8 mouse cellular contexts compared by ENCODE assay signal in the genomic region with DNA sequence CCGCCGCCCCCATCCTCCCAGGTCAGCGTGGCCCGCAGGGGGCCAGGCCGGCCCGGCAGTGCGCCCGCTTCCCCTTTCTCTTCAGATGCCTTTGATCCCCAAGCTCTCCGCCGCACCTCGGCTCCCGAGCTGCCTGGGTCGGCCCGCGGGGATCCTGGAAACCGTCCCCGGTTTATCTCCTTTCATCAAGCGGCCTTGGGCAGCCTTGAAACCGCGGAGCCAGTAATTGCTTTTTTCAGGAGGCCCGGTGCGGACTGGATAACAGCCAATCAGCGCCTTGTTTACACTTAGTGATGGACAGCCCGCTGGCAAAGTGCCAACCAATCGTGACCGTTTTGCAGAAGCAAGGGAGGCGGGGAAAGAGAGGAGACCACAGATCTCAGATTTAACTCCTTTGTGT. TPM values are rescaled to one million over a fixed set of nuclear protein-coding genes. Genes with fewer than 3 reads are reported as not detected.
A peak's percentile ranks its signal among the peaks of the same experiment; 100 is the strongest.
DNase-seq lines count a peak whose midpoint lies in the region; ATAC-seq and TF ChIP-seq lines count a peak whose summit lies in the region.

No protein-coding gene starts in this region.

- H3K4me2 ChIP-seq in forebrain, embryonic 15.5 days (replicated peaks): peak overlapping the region; percentile 93
- H3K4me2 ChIP-seq in lung, embryonic 14.5 days: peak overlapping the region; percentile 99

- ATAC-seq in forebrain, embryonic 15.5 days (replicated peaks): peak; percentile 67
- peak; percentile 57 for ATAC-seq in lung, embryonic 14.5 days (ENCODE audit: insufficient read depth)

- peak; percentile 60 for TF ChIP-seq POLR2A in olfactory bulb, adult 2 months (IDR thresholded peaks at IDR 0.05; ENCODE audit: insufficient read depth, low read depth, low read length)
- TF ChIP-seq POLR2A in thymus, adult 2 months (IDR thresholded peaks at IDR 0.05; ENCODE audit: control insufficient read depth, extremely low read depth, insufficient read depth, low read length, poor library complexity): no peak

- peak overlapping the region; percentile 67 for H3K27ac ChIP-seq in ES-E14 (ENCODE audit: insufficient read depth, low read depth, low read length, poor library complexity, severe bottlenecking)
- H3K27ac ChIP-seq in forebrain, embryonic 15.5 days (replicated peaks): peak overlapping the region; percentile 98
- H3K27ac ChIP-seq in layer of hippocampus, adult 2 months: peak overlapping the region; percentile 100
- H3K27ac ChIP-seq in lung, embryonic 14.5 days (ENCODE audit: low read depth): peak overlapping the region; percentile 96
- H3K27ac ChIP-seq in olfactory bulb, adult 2 months (ENCODE audit: insufficient read depth, low read depth, low read length): peak overlapping the region; percentile 97
- no peak overlapping the region for H3K27ac ChIP-seq in thymus, adult 2 months (ENCODE audit: control insufficient read depth, insufficient read depth, low read length)

- H3K27me3 ChIP-seq in forebrain, embryonic 15.5 days: no peaks in the 10 kb centered on the region
- H3K27me3 ChIP-seq in lung, embryonic 14.5 days (ENCODE audit: insufficient read depth, low read length): no peaks in the 10 kb centered on the region
- H3K27me3 ChIP-seq in thymus, adult 2 months (ENCODE audit: control insufficient read depth, insufficient read depth, low read length): no peaks in the 10 kb centered on the region

- intact Hi-C loops in heart, postnatal 25 days (cut with DNase I): no loop called here

- no peaks in the 10 kb centered on the region for H3K9me3 ChIP-seq in ES-E14 (ENCODE audit: control insufficient read depth, insufficient read depth, low read depth, low read length)
- H3K9me3 ChIP-seq in forebrain, embryonic 15.5 days: no peaks in the 10 kb centered on the region
- no peaks in the 10 kb centered on the region for H3K9me3 ChIP-seq in lung, embryonic 14.5 days (ENCODE audit: low read depth, low read length)

- H3K4me1 ChIP-seq in ES-E14 (ENCODE audit: control insufficient read depth in 2 of 2, insufficient read depth in 2 of 2, low read length in 2 of 2, poor library complexity in 1 of 2): peaks cover 4 to 15% of the 10 kb centered on the region in 2 experiments; a peak in 3 of 4 replicates
- H3K4me1 ChIP-seq in forebrain, embryonic 15.5 days: peaks cover 47% of the 10 kb centered on the region
- peaks cover 34% of the 10 kb centered on the region for H3K4me1 ChIP-seq in lung, embryonic 14.5 days (ENCODE audit: insufficient read depth)
- H3K4me1 ChIP-seq in olfactory bulb, adult 2 months (ENCODE audit: control insufficient read depth, insufficient read depth, low read length): peaks cover 29% of the 10 kb centered on the region
- H3K4me1 ChIP-seq in thymus, adult 2 months (replicated peaks; ENCODE audit: control insufficient read depth, insufficient read depth, low read length): peaks cover 63% of the 10 kb centered on the region

- WGBS in forebrain, embryonic 15.5 days: under 1% methylated on average over 27 of the region's 27 CpGs
- WGBS in lung, embryonic 14.5 days: under 1% methylated on average over 27 of the region's 27 CpGs
- under 1% methylated on average over 27 of the region's 27 CpGs for WGBS in olfactory bulb, adult 2 months
- WGBS in thymus, adult 2 months: under 1% methylated on average over 27 of the region's 27 CpGs

- H3K9ac ChIP-seq in ES-E14 (ENCODE audit: insufficient read depth, low read depth, low read length, poor library complexity, severe bottlenecking): peak overlapping the region; percentile 83
- peak overlapping the region; percentile 98 for H3K9ac ChIP-seq in forebrain, embryonic 15.5 days (replicated peaks)
- peak overlapping the region; percentile 99 for H3K9ac ChIP-seq in lung, embryonic 14.5 days

- peaks cover 3% of the 10 kb centered on the region; the same call in 1 of the 2 replicates for H3K36me3 ChIP-seq in ES-E14 (ENCODE audit: control insufficient read depth, insufficient read depth, low read length, poor library complexity, severe bottlenecking)
- H3K36me3 ChIP-seq in forebrain, embryonic 15.5 days: no peaks in the 10 kb centered on the region
- H3K36me3 ChIP-seq in lung, embryonic 14.5 days (ENCODE audit: insufficient read depth): peaks cover 15% of the 10 kb centered on the region
- no peaks in the 10 kb centered on the region for H3K36me3 ChIP-seq in thymus, adult 2 months (ENCODE audit: control insufficient read depth, insufficient read depth, low read length)

- H3K4me3 ChIP-seq in ES-E14 (ENCODE audit: insufficient read depth in 1 of 2, low read depth in 1 of 2, low read length in 2 of 2, poor library complexity in 1 of 2, severe bottlenecking in 1 of 2): peak overlapping the region; percentile 63 to 83
- peak overlapping the region; percentile 91 for H3K4me3 ChIP-seq in forebrain, embryonic 15.5 days
- peak overlapping the region; percentile 95 for H3K4me3 ChIP-seq in layer of hippocampus, adult 2 months
- H3K4me3 ChIP-seq in lung, embryonic 14.5 days (ENCODE audit: low read depth, low read length): peak overlapping the region; percentile 96
- H3K4me3 ChIP-seq in olfactory bulb, adult 2 months (ENCODE audit: insufficient read depth, low read depth, low read length): peak overlapping the region; percentile 97
- peak overlapping the region; percentile 69 for H3K4me3 ChIP-seq in thymus, adult 2 months (ENCODE audit: control insufficient read depth, insufficient read depth, low read length)

- no peak for TF ChIP-seq CTCF in layer of hippocampus, adult 2 months (conservative IDR thresholded peaks at IDR 0.05)
- TF ChIP-seq CTCF in lung, embryonic 14.5 days (IDR thresholded peaks at IDR 0.05; ENCODE audit: low read depth): no peak
- TF ChIP-seq CTCF in olfactory bulb, adult 2 months (IDR thresholded peaks at IDR 0.05; ENCODE audit: insufficient read depth, low read depth, low read length): no peak
- TF ChIP-seq CTCF in thymus, adult 2 months (IDR thresholded peaks at IDR 0.05; ENCODE audit: borderline replicate concordance, control insufficient read depth, extremely low read depth, insufficient read depth, low read length, poor library complexity): no peak

- in situ Hi-C loops in ES-E14 (cut with MboI; ENCODE audit: low sequenced_read_pairs in 2 of 2, unreplicated experiment in 2 of 2): loop anchor here (10.0 to 25.0 kb wide), 2 partner anchors 1144 to 1177 kb away; a partner anchor contains a TSS

- peak; percentile 99 for DNase-seq in ES-E14 (ENCODE audit: low read depth, low spot score)
- peak; percentile 99 for DNase-seq in cerebellum, adult 11-12 months
- DNase-seq in heart, postnatal 25 days (ENCODE audit: low spot score): peak; percentile 97
- DNase-seq in layer of hippocampus, adult 2 months (ENCODE audit: low spot score in 2 of 2): peak; percentile 100
- peak; percentile 100 for DNase-seq in lung, embryonic 14.5 days
- peak; percentile 83 for DNase-seq in thymus, adult 2 months

TF ChIP-seq in ES-E14, 5 proteins besides CTCF, POLR2A, EP300 and RAD21:
- peak; percentile 69 for TF ChIP-seq HCFC1 (IDR thresholded peaks at IDR 0.05; ENCODE audit: borderline replicate concordance, insufficient read depth, low read length)
- peak; percentile 36; the same call in 1 of the 2 replicates for TF ChIP-seq MAFK (IDR thresholded peaks at IDR 0.05; ENCODE audit: insufficient read depth, low read depth, low read length)
- no peak for TF ChIP-seq ZC3H11A (IDR thresholded peaks at IDR 0.05; ENCODE audit: borderline replicate concordance, low read depth, low read length)
- 0 out of 2 replicates have a peak, but pooled peaks have one; percentile 41 for TF ChIP-seq CHD2 (IDR thresholded peaks at IDR 0.05; ENCODE audit: low read depth, low read length)
- TF ChIP-seq ZNF384 (IDR thresholded peaks at IDR 0.05; ENCODE audit: low read depth, low read length): peak; percentile 91

RNA-seq across cellular contexts. Expression of a gene that starts 1.4 kb away (rescaled TPM):
- total RNA-seq in ES-E14 (2012; rRNA removed): 11.7 and 16.3 TPM in 2 replicates
- 15.4 and 16.1 TPM in 2 replicates for polyA plus RNA-seq in forebrain, embryonic 15.5 days (2015; fragmentation: Nextera tagmentation; extraction: Ambion mirVana)
- 1 to 10 TPM; 7.8 to 8.3 TPM for total RNA-seq in heart, postnatal 25 days (2021)
- total RNA-seq in layer of hippocampus, adult 2 months (2021): 10 to 100 TPM; 19.9 to 20.7 TPM
- polyA plus RNA-seq in lung, embryonic 14.5 days (2014; fragmentation: Nextera tagmentation; extraction: Ambion mirVana): 14.3 and 15.6 TPM in 2 replicates
- polyA plus RNA-seq in olfactory bulb, adult 2 months (2012; ENCODE audit: insufficient read depth, insufficient read length, low replicate concordance, missing spikeins): not detected in 2 replicates
- polyA plus RNA-seq in thymus, adult 2 months (2012; rRNA removed): 11.0 and 15.1 TPM in 2 replicates

Comparison
In these comparisons a context has a peak if more than half of its experiments do, and no peak if none do; other contexts are left out.
1. RNA of a gene that starts 1.4 kb away (polyA plus RNA-seq): 15.4 to 16.1 TPM in forebrain, embryonic 15.5 days, 14.3 to 15.6 TPM in lung, embryonic 14.5 days and 11.0 to 15.1 TPM in thymus, adult 2 months; not detected in olfactory bulb, adult 2 months; every median in the first group is over 10 times any median in the second.
2. Peak in every context shown above with its lines, with median percentiles within 50 percentile points of each other: DNase-seq, H3K4me3 ChIP-seq and H3K9ac ChIP-seq.